8 mouse cellular contexts compared by ENCODE assay signal in genomic region chr10:70296531-70297366, GRCm38 (mm10). TPM values are rescaled to one million over a fixed set of nuclear protein-coding genes. Genes with fewer than 3 reads are reported as not detected.
A peak's percentile ranks its signal among the peaks of the same experiment; 100 is the strongest.
DNase-seq lines count a peak whose midpoint lies in the region; ATAC-seq and TF ChIP-seq lines count a peak whose summit lies in the region.

No protein-coding gene starts in this region.

- H3K4me2 ChIP-seq in embryonic facial prominence, embryonic 12.5 days (replicated peaks), result 0 out of 2 replicates have a peak overlapping the region, but pooled peaks have one; percentile 16
- no peak overlapping the region for H3K4me2 ChIP-seq in limb, embryonic 11.5 days (ENCODE audit: low read depth, severe bottlenecking)
- peak overlapping the region; percentile 31 for H3K4me2 ChIP-seq in midbrain, embryonic 14.5 days (ENCODE audit: low read length)

- peak; percentile 81 for ATAC-seq in embryonic facial prominence, embryonic 12.5 days (ENCODE audit: insufficient number of reproducible peaks, insufficient read depth, low FRiP score, low TSS enrichment)
- ATAC-seq in limb, embryonic 11.5 days (ENCODE audit: insufficient number of reproducible peaks, low FRiP score, low TSS enrichment, low read depth), result peak; percentile 77
- peak; percentile 80 for ATAC-seq in midbrain, embryonic 14.5 days (ENCODE audit: low FRiP score, low TSS enrichment)

- WGBS in embryonic facial prominence, embryonic 12.5 days, result 4% methylated on average over 20 of the region's 20 CpGs
- WGBS in heart, adult 2 months, result 8% methylated on average over 20 of the region's 20 CpGs
- 4% methylated on average over 20 of the region's 20 CpGs for WGBS in kidney, adult 2 months
- 8% methylated on average over 20 of the region's 20 CpGs for WGBS in limb, embryonic 11.5 days
- 6% methylated on average over 20 of the region's 20 CpGs for WGBS in midbrain, embryonic 14.5 days

- no peaks in the 10 kb centered on the region for H3K27me3 ChIP-seq in embryonic facial prominence, embryonic 12.5 days
- no peaks in the 10 kb centered on the region for H3K27me3 ChIP-seq in heart, adult 2 months (ENCODE audit: control insufficient read depth, insufficient read depth, low read length)
- no peaks in the 10 kb centered on the region for H3K27me3 ChIP-seq in kidney, adult 2 months (replicated peaks; ENCODE audit: control insufficient read depth, insufficient read depth, low read length)
- no peaks in the 10 kb centered on the region for H3K27me3 ChIP-seq in limb, embryonic 11.5 days (ENCODE audit: control insufficient read depth, insufficient read depth, low read length)
- H3K27me3 ChIP-seq in midbrain, embryonic 14.5 days (ENCODE audit: control insufficient read depth, insufficient read depth, low read length), result no peaks in the 10 kb centered on the region

- DNase-seq in 3134 (ENCODE audit: extremely low read depth, insufficient read length, low spot score), result peak; percentile 33
- peak; percentile 84 for DNase-seq in adrenal gland, postnatal 14 days
- DNase-seq in heart, adult 2 months, result peak; percentile 66 to 69
- DNase-seq in kidney, adult 2 months, result peak; percentile 84
- DNase-seq in limb, embryonic 11.5 days (ENCODE audit: low spot score), result peak; percentile 84
- DNase-seq in midbrain, embryonic 14.5 days, result peak; percentile 95
- peak; percentile 26 for DNase-seq in spleen, adult 12 weeks (ENCODE audit: low spot score)

- no peaks in the 10 kb centered on the region for H3K36me3 ChIP-seq in embryonic facial prominence, embryonic 12.5 days
- no peaks in the 10 kb centered on the region for H3K36me3 ChIP-seq in heart, adult 2 months (ENCODE audit: control insufficient read depth, insufficient read depth, low read length)
- no peaks in the 10 kb centered on the region for H3K36me3 ChIP-seq in kidney, adult 2 months (ENCODE audit: control insufficient read depth, insufficient read depth, low read length)
- no peaks in the 10 kb centered on the region for H3K36me3 ChIP-seq in limb, embryonic 11.5 days (ENCODE audit: control insufficient read depth, insufficient read depth, low read length)
- no peaks in the 10 kb centered on the region for H3K36me3 ChIP-seq in midbrain, embryonic 14.5 days (ENCODE audit: control insufficient read depth, insufficient read depth, low read length)

- H3K27ac ChIP-seq in embryonic facial prominence, embryonic 12.5 days, result no peak overlapping the region
- no peak overlapping the region for H3K27ac ChIP-seq in heart, adult 2 months
- H3K27ac ChIP-seq in kidney, adult 2 months (ENCODE audit: insufficient read depth, low read depth, low read length), result no peak overlapping the region
- no peak overlapping the region for H3K27ac ChIP-seq in limb, embryonic 11.5 days (replicated peaks; ENCODE audit: low read depth, low read length)
- no peak overlapping the region; the same call in 1 of the 2 replicates for H3K27ac ChIP-seq in midbrain, embryonic 14.5 days (replicated peaks; ENCODE audit: low read depth, low read length)

- no peaks in the 10 kb centered on the region for H3K79me2 ChIP-seq in heart, adult 2 months (replicated peaks; ENCODE audit: control insufficient read depth, insufficient read depth, low read length)

- H3K4me1 ChIP-seq in embryonic facial prominence, embryonic 12.5 days, result peaks cover 9% of the 10 kb centered on the region
- peaks cover 3% of the 10 kb centered on the region for H3K4me1 ChIP-seq in heart, adult 2 months (ENCODE audit: control insufficient read depth, insufficient read depth, low read length)
- H3K4me1 ChIP-seq in kidney, adult 2 months (ENCODE audit: control insufficient read depth, insufficient read depth, low read length), result no peaks in the 10 kb centered on the region; the same call in 1 of the 2 replicates
- H3K4me1 ChIP-seq in limb, embryonic 11.5 days (ENCODE audit: control insufficient read depth, insufficient read depth, low read length), result no peaks in the 10 kb centered on the region
- H3K4me1 ChIP-seq in midbrain, embryonic 14.5 days (ENCODE audit: control insufficient read depth, insufficient read depth, low read length), result peaks cover 9% of the 10 kb centered on the region; the same call in 1 of the 2 replicates

- no peaks in the 10 kb centered on the region for H3K9me3 ChIP-seq in embryonic facial prominence, embryonic 12.5 days
- H3K9me3 ChIP-seq in limb, embryonic 11.5 days (ENCODE audit: control insufficient read depth, low read length), result no peaks in the 10 kb centered on the region
- no peaks in the 10 kb centered on the region for H3K9me3 ChIP-seq in midbrain, embryonic 14.5 days (ENCODE audit: control insufficient read depth, low read length)

- intact Hi-C loops in heart, adult 2 months (cut with DNase I), result loop anchor here (2.0 to 5.0 kb wide), 7 partner anchors 124 to 639 kb away; no protein-coding TSS in a partner anchor

- no peak for TF ChIP-seq POLR2A in heart, adult 2 months (IDR thresholded peaks at IDR 0.05; ENCODE audit: insufficient read depth, low read depth, low read length)
- TF ChIP-seq POLR2A in kidney, adult 2 months (IDR thresholded peaks at IDR 0.05; ENCODE audit: low read depth, low read length), result no peak

- peak; percentile 91 for TF ChIP-seq CTCF in heart, adult 2 months (IDR thresholded peaks at IDR 0.05)
- peak; percentile 89 for TF ChIP-seq CTCF in kidney, adult 2 months (conservative IDR thresholded peaks at IDR 0.05; ENCODE audit: insufficient read depth, insufficient read length, low read depth, low read length)

- H3K4me3 ChIP-seq in embryonic facial prominence, embryonic 12.5 days, result no peak overlapping the region
- no peak overlapping the region for H3K4me3 ChIP-seq in heart, adult 2 months
- no peak overlapping the region for H3K4me3 ChIP-seq in kidney, adult 2 months (ENCODE audit: insufficient read depth, low read depth, low read length)
- no peak overlapping the region for H3K4me3 ChIP-seq in limb, embryonic 11.5 days (ENCODE audit: low read depth, low read length)
- no peak overlapping the region for H3K4me3 ChIP-seq in midbrain, embryonic 14.5 days (replicated peaks; ENCODE audit: low read depth, low read length)

- peak; percentile 77; the same call in 1 of the 2 replicates for TF ChIP-seq EP300 in heart, adult 2 months (IDR thresholded peaks at IDR 0.05; ENCODE audit: insufficient read depth, low read depth, low read length)

- H3K9ac ChIP-seq in embryonic facial prominence, embryonic 12.5 days, result no peak overlapping the region
- H3K9ac ChIP-seq in heart, adult 2 months (ENCODE audit: low read depth, low read length), result no peak overlapping the region
- H3K9ac ChIP-seq in limb, embryonic 11.5 days (ENCODE audit: low read length), result no peak overlapping the region
- H3K9ac ChIP-seq in midbrain, embryonic 14.5 days (replicated peaks; ENCODE audit: low read length), result 0 out of 2 replicates have a peak overlapping the region, but pooled peaks have one; percentile 23

RNA-seq across cellular contexts. Expression of gene Slc16a9, which starts 51.8 kb away (rescaled TPM):
- total RNA-seq in adrenal gland, postnatal 14 days (2021), result 2.3 and 4.4 TPM in 2 replicates
- 1.4 and 1.9 TPM in 2 replicates for polyA plus RNA-seq in embryonic facial prominence, embryonic 12.5 days (2016; fragmentation: Nextera tagmentation; extraction: Ambion mirVana)
- 1 to 10 TPM; 3.1 to 3.2 TPM for total RNA-seq in heart, adult 2 months (2021)
- 4.6 and 5.7 TPM in 2 replicates for polyA plus RNA-seq in heart, adult 2 months (2012; rRNA removed)
- 68.9 and 77.1 TPM in 2 replicates for polyA plus RNA-seq in kidney, adult 2 months (2012; rRNA removed)
- polyA plus RNA-seq in limb, embryonic 11.5 days (2014; fragmentation: Nextera tagmentation; extraction: Ambion mirVana), result 0.11 and 0.16 TPM in 2 replicates
- 0.81 and 1.1 TPM in 2 replicates for polyA plus RNA-seq in midbrain, embryonic 14.5 days (2014; fragmentation: Nextera tagmentation; extraction: Ambion mirVana)

Comparison
In these comparisons a context has a peak if more than half of its experiments do, and no peak if none do; other contexts are left out.
1. DNase-seq: peak in every context shown above with its lines; median percentile 95 in midbrain, embryonic 14.5 days; 84 in adrenal gland, postnatal 14 days; 84 in kidney, adult 2 months; 84 in limb, embryonic 11.5 days; 68 in heart, adult 2 months; 33 in 3134; 26 in spleen, adult 12 weeks.
2. RNA of gene Slc16a9, which starts 51.8 kb away (polyA plus RNA-seq): 68.9 to 77.1 TPM in kidney, adult 2 months; 4.6 to 5.7 TPM in heart, adult 2 months, 1.4 to 1.9 TPM in embryonic facial prominence, embryonic 12.5 days, 0.81 to 1.1 TPM in midbrain, embryonic 14.5 days and 0.11 to 0.16 TPM in limb, embryonic 11.5 days; every median in the first group is over 10 times any median in the second.
3. Peak in every context shown above with its lines, with median percentiles within 50 percentile points of each other: ATAC-seq.